Mouse (Mus musculus) retina, postnatal 7 days (tissue): ENCODE measurements around the gene Abca14.
A peak's percentile ranks its signal among the peaks of the same experiment; 100 is the strongest.
"Not testable (repeated sequence)": the region's sequence is repeated elsewhere in the genome, so short reads cannot be mapped to it uniquely, and the experiment has no call there.

Source experiments
- DNase-seq: peaks from one replicate; pipeline ENCODE4 v3.0.0-alpha.2; 2012; ENCODE audit warnings: low read depth, low spot score

Abca14 gene

GRCm38 (mm10) chr7:120201771-120202170 is 2.0 kb upstream of the Abca14 start, which contains the start of gene Crym:
TSS of gene Crym (minus strand) at chr7:120202111.
- no peak for DNase-seq

- no peak for DNase-seq
These were observed 2.2 kb downstream of the Abca14 start for GRCm38 (mm10) chr7:120205989-120206388.

DNA sequence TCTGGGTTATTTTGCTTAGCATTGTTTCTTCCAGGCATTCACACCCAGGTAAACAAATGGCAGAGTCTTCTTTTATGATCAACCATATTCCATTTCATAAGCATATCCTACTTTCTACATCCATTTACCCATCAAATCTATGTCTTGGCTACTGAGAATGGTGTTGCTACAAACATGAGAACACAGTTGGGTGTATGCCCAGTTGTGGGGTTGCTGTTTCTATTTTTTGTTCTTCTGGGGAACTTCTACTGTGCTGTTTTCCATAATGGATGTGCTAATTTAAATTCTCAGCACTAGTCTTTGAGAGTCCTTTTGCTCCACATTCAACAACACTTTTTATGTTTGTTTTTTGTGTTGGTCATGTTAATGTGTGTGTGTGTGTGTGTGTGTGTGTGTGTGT is 24.8 kb downstream of the Abca14 start:
- DNase-seq: no peak

DNA sequence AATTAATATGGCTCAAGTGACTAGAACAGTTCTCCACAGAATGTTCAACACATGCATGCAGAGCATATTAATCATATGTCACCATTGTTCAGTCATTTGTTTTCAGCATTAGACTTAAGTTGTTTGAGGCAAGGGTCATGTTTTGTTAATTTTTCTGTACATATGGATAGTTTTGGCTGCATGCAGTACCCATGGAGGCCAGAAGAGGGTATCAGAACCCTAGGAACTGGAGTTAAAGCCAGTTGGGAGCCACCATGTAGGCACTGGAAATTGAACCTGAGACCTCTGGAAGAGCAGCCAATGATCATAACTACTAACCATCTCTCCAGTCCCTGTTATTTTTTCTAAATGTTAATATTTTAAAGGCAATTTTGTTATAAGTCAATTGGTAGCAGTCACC is 37.3 kb downstream of the Abca14 start:
- no peak for DNase-seq

- no peak for DNase-seq
These were observed 67.6 kb downstream of the Abca14 start for GRCm38 (mm10) chr7:120271135-120271991.

- DNase-seq: peak; percentile 23
These were observed 68.3 kb downstream of the Abca14 start for GRCm38 (mm10) chr7:120272110-120272509.

- DNase-seq: no peak
These were observed 81.5 kb downstream of the Abca14 start for GRCm38 (mm10) chr7:120285286-120285685.

- DNase-seq: no peak
These were observed 112.3 kb downstream of the Abca14 start for GRCm38 (mm10) chr7:120316086-120316485.

- no peak for DNase-seq
These were observed 119.2 kb downstream of the Abca14 start for GRCm38 (mm10) chr7:120322963-120323362.

DNA sequence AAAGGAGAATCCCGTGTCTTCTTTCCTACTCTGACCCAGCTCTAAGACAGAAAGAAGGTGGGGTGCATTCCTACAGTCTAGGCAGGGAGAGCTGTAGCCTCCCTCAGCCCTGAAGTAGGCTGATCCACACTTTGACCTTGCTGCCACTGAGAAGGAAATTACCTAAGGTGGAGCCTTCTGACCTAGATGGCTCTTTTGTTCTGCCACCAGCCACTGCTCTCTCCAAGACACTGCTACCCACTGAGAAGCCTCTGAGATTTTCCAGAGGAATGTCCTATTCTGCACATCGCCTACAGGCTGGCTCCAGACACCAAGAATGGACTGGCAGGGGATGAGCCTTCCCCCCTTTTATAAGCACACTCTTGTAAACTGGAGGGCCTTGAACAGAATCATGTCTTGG is 122.2 kb downstream of the Abca14 start:
- not testable (repeated sequence) for DNase-seq

- peak; percentile 31 for DNase-seq
These were observed 123.7 kb downstream of the Abca14 start for GRCm38 (mm10) chr7:120327220-120328073.

DNA sequence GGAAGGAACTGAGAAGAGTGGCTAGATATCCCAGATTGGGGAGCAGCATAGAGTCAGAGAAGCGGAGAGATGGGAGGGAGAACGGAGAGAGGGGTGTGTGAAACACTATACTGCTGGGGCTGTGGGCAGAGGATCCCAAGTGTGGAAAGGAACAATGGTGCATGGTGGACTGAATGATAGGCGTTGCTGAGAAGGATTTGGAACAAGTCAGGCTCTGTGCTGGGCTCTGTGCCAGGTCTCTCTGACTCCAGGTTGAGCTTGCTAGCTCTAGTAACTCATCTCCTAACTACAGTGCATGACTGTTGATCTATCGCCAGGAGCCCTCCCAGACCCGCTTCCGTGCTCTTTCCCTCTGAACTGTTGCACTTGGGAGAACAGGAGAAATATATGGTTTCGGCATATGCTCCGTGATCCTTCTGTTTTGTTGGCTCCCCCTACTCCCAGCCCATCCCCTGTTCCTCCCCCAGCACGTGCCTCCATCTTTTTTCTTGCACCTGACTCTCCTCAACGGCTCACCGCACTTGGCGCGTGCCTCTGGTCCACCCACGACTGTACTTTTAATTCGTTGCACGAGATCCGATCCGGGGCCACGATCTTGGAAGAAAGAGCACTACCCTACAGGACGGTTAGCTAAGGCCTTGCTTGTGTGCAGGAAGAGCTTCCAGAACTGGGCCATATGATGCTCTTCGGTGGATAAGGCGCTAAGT is 124.5 kb downstream of the Abca14 start, which contains the start of gene Abca15:
Abca15 (plus strand) TSS at position 584 of the 707 bp plus-strand sequence.
- DNase-seq: no peak

DNA sequence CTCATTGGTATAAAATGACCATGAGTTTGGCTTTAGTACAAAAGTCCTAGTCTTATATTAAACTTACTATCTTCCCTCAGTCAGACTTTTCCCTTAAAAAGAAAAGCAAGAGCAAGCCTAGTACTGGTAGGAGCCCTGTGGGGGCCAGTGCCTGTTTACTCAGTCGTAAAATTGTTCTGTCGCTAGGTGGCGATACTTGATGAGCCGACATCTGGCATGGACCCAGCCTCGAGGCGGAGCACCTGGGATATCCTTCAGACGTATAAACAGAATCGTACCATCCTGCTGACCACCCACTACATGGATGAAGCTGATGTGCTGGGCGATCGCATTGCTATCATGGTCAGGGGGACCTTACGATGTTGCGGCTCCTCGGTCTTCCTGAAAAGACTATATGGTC is 157.4 kb downstream of the Abca14 start:
- no peak for DNase-seq
